Mouse (Mus musculus): Measurements from ENCODE around the gene Nyap1.

Nyap1 gene

DNA sequence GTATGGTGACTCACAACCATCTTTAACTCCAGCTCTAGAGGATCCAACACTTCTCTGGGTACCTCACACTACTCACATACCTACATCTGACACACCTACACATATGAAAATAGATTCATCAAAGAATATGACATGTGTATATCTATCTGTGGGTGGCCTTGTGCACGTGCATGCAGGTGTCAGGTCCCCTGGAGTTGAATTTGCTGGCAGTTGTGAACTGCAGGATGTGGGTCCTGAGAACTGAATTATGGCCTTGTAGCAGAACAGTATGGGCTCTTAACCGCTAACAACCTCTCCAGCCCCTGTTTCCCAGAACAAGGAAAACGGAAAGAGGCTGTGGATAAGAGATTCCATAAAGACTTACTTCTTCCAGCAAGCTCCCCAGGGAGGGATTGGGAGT is 42.3 kb downstream of the Nyap1 start:
- no peak for DNase-seq (ENCODE audit: low read depth, low spot score)

DNA sequence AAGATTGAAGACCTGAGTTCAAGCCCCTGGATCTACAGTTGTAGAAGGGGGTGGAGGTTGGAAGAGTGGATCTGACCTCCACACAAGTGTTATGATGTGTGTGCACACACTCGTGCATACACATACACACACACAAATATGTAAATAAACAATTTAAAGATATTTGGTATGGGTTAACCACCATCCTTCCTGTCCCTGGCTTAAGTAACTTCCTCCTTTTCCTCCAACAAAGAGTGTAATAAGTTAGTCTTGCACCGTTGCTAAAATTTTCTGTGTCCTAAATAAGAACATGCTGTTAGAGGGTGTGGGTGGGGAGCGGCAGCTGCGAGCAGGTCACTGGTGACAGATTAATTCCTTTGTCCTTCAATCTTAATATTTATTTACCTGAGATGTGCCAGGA is 45.5 kb downstream of the Nyap1 start:
- no peak for DNase-seq (ENCODE audit: low read depth, low spot score)

DNA sequence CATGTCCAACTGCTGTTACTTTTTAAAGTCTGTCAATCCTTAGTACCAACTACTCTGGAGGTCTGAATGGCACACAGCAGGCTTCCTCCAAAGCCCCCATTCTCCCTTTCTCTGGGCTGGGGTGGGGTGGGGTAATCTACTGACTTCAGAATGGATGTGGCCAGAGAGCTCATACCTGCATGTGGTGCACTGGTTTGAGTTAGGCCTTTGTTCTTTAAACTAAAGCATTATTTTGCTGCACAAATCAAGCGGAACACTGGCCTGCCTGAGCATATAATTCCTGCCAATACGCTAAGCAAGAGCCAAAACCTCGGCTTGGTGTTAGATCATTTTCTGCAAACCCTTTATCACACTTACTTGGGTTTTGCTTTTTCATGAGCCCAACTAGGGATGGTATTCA is 46.6 kb downstream of the Nyap1 start:
- no peak for DNase-seq (ENCODE audit: low read depth, low spot score)

DNA sequence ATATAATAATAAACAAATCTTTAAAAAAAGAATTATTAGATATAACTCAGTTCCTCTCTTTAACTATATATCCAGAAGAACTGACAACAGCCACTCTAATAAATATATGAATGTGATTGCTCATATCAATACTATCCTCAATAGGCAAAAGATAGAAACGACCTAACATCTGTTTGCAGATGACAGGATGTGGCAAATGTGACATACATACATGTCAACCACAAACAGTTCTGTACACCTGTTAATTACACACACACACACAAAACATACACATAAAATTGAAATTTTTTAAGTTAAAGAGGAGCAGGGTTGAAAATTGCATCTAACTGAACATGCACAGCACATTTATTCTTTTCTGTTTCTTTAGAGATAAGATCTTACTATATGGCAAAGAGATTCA is 49.5 kb downstream of the Nyap1 start:
- no peak for DNase-seq (ENCODE audit: low read depth, low spot score)

DNA sequence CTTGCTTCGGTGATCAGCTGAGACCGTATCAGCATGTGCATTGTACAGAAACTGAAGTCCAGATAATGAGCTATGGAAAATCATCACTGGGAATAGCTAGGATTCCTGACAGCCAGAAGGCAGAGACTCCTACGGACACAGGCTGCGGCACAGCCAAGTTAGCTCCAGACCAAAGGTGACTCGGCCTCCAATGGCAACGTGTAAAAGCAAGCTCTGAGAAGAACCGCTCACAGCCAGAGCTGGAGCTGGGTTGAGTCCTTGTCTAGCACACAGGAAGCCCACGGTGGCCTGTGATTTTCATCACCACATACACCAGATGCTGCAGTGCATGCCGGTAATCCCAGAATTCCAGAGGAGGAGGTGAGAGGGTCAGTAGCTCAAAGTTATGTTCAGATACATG is 50.9 kb downstream of the Nyap1 start:
- no peak for DNase-seq (ENCODE audit: low read depth, low spot score)

DNA sequence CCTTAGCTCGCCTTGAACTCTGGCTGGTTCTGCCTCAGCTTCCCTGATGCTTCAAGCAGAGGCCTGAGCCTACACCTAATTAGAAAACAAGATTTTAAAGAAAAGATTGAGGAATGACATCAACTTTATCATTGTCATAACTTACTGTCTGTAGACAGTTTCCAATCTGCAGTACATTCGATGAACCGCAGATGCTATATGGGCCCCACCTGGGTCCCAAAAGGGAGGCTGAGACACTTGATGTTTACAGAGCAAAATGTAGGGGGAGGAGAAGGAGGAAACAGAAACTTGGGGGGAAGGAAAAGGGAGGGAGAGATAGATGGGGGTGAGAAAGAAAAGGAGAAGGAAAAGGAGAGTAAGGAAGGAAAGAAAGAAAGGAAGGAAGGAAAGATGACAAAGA is 51.4 kb downstream of the Nyap1 start:
- DNase-seq (ENCODE audit: low read depth, low spot score) = no peak

DNA sequence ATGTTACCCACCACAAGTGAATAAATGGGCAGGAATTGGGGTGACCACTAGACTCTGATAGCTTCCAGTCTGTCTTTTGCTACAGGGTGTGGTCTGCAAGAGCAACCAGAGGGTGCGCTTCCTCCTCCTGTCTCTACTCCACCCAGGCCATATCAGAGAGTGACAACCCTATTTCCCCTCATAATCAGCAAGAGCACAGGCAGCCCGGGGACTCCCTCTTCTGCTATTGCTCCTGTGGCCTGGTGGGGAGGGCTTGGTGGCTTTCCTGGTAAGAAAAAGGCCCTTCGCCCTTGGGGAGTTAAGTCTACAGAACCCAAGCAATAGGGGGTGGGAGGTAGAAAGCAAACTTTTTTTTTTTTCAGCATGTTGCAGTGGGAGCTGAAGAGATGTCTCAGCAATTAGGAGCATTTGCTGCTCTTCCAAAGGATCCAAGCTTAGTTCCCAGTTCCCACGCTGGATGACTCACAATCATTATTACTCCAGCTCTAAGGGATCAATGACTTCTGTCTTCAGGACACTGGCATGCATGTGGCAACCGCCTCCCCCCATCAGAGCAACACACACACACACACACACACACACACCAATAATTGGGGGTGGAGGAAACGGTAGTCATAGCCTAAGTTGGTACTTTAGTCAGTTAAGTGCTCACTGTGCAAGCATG is 55.1 kb downstream of the Nyap1 start:
- DNase-seq (ENCODE audit: low read depth, low spot score) = no peak

DNA sequence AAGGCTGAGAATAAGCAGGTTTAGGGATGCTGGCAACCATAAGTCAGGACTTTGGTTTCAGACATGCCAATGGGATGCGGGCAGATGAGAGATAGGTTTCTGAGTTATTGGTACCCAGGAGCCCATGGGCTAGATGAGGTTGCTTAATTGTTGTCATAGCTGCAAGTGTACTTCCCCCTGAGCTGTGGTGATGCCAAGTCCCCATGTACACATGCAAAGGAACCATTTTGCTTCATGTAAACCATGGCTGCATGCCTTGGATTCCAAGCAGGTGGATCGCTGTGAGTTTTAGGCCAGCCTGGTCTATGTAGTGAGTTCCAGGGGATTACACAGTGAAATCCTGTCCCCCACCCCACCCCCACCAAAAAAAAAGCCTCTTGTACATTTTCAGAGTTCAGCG is 55.8 kb downstream of the Nyap1 start:
- no peak for DNase-seq (ENCODE audit: low read depth, low spot score)

DNA sequence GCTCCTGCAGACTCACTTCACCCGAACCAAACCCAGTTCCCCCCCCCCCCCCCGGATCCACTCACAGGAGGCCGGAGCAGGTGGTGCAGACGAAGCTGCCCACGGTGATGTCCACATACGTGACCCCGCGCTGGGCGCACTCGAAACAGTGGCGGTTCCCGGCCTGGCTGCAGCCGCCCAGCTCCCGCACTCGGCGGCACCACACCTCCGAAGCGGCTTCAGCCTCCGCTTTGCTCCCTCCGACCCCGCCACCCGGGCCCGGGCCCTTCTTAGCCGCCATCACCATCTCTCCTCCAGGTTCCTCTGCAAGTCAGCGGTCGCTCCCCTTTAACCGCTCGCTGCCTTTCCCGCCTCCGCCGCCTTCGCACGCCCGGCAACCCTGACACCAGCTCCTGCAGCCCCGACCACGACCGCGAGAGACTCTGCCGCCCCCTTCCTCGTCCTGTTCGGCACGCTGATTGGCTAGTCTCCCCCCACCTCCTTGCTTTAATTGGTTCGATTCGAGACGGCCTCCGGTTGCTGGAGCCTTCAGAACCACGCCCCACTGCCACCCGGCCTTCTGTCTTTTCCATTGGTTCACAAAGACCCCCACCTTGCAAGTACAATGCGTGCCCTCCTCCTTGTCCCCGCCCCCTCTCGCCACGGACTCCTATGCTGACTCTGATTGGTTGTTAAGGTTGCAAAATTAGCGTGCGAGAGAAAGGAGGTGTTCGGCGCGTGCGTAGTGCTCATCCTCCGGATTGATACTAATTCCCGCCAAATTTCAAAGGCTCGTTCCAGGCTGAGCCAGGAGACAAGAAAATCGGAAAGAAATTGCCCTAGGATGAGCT is 56.9 kb downstream of the Nyap1 start, which contains the start of gene Agfg2:
Agfg2 (minus strand) TSS at position 433 of the 830 bp plus-strand sequence.
- peak; percentile 98 for DNase-seq (ENCODE audit: low read depth, low spot score)

DNA sequence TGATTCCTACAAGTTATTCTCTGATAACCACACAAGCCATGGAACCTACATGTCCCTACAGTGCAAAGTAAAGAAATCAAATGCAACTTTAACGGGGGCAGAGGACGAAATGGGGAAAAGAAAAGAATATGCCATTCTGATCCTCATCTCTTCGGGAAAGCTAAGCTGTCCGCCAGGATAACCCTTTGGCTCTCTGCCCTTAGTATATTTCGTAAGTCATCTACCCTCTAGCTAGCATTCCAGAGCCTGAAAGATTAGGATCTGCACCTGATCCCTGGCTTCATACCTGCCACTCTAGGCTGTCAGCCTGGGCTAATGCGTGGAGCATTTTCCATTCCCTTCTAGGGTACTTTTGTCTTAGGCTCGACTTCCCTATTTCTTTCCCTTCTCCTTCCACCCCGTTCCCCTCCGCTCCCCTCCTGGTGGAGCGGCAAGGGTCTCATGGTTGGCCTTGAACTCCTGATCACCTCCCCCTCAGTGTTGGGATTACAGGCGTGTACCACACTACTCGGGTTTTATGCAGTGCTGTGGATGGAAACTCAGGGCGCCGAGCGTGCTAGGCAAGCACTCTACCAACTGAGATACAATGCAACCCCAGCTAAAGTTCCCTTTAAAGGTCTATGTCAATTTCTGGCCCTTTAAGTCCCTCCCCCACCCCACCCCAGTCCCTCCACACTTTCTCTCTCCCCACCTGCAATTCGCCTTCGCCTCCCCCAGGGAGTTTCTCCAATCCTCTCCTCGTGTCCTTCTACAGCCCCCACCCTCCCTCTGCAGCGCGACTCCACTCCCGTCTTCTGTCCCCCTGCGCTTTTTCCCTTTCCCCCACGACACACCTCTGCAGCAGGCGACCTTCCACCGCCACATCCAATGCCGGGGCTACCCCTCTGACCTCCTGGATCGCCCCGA is 57.8 kb downstream of the Nyap1 start:
- no peak for DNase-seq (ENCODE audit: low read depth, low spot score)

DNA sequence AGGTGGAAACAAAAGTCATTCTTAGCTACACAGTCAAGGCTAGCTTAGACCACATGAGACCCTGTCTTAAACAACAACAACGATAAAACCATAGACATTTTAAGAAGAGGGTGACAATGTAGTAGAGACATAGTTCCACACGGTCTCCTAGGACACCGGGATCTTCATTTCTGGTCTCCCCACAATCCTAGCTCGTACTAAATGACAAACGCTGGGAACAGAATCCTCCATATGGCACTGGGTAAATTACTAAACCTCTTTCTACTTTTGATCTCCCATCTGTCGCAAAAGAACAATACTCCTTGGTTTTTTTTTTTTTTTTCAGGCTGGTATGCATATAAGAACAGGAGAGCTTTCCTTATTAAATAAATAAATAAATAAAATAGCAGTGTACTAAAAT is 58.9 kb downstream of the Nyap1 start:
- DNase-seq (ENCODE audit: low read depth, low spot score) = no peak
